Mouse (Mus musculus): ENCODE measurements at regions not wholly inside any gene's neighbourhood (a gene's known extent, or its start where the extent isn't known, plus 50 kb on each side); places are given as distances from the start of the nearest gene placed in this dataset.
"Not testable (repeated sequence)": the region's sequence is repeated elsewhere in the genome, so short reads cannot be mapped to it uniquely, and the experiment has no call there.

DNA sequence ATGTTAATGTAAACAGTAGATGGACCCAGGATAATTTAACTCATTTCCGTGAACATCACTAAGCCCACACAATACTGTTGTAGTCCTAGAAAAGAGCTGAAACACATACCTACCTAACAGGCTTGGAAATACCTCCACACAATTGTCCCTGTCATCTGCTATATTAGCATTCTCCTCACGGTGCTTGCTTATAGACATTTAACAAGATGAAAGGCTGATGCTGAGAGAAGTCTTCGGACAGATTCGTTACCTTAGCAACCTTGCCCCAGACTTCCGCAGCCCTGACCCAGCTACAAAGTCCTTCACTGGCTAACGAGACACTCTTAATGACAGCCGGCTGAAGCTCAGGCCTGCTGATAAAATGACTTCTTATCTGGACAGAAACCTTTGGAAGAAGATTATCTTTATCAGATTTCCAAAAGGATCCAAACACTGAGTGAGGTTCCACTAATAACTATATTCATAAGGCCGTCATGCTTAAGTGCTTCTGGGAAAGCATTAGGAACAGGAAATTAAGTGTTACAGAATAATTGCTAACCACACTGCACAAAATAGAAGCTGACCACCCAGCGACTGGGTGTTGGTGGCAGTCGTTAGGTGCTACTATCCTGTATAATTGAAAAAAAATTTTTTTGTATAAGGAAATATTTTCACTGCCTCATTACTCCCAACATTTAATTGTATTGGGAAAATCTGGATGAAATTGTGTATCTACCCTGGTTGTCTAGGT lies 267.0 kb upstream of the Tmpo start:
- DNase-seq: no peak

DNA sequence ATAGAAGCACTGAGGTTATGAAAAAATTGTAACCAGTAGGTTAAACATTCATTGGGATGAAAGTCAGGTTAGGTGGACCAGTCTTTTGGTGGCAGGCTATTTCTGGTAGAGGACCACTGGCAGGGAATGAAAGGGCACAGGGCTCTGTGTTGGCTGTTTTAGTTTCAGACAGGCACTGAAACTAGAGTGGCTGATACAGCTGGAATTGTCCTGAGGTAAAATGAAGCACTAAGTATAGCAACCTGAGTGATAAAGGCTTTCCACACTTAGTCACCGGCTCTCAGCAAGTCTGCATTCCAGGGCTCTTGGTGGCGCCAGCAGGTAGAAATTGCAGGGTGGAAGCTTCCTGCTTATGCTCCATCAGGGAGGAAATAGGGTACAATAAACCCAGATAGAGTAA lies 262.2 kb upstream of the Tmpo start:
- DNase-seq: no peak

GRCm38 (mm10) chr10:91440051-91440450 lies 258.9 kb upstream of the Tmpo start:
- no peak for DNase-seq

DNA sequence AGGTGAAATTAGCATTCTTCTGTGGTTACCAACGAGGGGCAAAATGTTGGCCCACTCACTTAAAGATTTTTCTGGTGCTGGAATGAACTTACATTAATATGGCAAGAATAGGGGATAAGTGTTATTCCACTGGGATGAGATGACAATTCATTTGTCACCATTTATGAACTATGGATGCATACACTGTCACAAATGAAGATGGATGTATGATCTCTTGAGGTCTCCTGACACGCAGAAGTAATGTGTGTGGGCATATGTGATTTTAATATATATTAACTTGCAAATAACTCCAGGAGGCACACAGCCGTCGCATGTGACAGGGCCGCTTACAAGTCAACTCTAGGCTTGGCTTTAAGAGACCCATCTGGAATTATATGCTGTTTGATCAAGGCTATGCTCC lies 256.8 kb upstream of the Tmpo start:
- no peak for DNase-seq

DNA sequence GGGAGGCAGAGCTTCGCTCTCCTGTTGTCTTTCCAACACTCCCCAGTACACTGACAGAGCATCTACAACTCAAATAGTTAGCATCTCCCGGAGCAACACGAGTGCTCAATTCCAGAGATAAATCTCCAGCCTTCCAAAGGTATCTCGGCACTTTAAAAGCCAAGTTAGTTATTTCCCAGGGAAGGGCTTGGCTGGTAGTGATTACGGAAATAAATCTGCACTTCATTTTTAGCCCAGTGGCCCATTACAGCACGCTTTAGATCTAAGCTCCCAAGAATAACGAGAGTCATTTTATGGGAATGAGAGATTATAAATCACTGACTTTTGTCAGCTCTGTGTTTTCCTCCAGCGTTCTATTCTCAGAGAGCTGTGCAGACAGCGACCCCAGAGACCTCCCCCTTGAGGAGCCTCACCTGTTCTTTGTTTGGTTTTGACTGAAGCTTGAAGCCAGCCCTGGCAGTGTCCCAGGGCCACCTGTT lies 255.0 kb upstream of the Tmpo start:
- DNase-seq: no peak

DNA sequence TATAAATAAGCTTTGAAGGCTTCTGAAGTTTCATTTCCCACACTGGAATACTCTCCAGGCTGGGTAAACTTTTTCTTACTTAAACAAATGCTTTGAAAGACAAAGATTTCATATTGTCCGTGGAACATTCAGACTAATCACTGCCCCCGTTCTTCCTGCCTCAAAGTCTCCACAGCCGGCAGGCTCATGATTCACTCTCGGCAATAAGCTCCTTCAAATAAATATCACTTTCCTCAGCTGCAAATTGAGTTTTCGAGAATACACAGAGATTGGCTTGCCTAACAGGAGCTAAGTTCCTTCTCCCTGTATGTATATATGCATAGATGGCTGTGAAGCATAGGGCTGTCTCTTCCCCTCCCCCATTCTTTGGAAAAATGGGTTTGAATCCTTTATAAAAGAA lies 249.2 kb upstream of the Tmpo start:
- DNase-seq: no peak

DNA sequence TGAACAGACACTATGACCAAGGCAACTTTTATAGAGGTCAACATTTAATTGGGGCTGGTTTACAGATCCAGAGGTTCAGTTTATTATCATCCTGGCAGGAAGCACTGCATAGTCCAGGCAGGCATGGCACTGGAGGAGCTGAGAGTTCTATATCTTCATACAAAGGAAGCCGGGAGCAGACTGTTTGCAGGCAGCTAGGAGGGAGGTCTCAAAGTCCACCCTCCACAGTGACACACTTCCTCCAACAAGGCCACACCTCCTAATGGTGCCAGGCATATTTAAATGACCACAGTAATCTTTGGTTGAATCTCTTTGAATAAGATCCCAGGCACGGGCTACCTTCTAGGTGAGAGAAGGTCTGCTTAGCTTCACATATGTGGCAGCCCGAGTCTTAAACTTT lies 245.5 kb upstream of the Tmpo start:
- DNase-seq: no peak

DNA sequence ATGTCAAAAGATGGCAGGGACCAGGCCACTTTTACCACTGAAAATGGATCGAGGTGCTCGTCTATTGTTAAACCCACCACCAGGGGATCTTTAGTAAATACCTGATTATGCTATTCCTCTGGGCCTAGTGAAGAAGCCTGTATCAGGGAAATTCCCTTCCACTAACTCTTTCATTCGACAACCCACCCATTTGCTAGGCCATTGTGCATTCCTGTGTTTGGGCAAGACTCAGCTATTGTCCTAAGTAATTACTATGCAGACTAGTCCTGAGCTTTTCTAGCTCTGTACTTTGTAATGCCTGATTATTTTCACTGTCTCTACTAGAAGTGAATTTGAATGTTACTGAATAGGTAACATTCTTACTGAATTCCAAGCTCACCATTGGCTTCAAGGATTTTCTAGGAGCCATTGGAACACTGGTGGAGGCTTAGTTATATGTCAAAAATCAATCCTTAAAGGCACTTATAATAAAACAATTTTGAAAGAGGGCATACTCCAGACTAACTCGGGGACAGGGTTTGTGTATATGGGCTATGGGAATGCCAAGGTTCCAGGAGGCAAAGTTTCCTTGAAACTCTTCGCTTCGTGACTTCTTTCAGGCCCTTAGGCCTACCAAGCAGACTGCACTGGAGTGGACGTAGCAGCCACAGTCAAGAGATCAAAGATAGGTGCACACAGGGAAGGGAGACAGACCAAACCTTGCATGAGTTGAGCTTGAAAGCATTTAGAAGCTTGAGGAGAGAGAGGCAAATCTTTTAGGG lies 244.7 kb upstream of the Tmpo start:
- DNase-seq: not testable (repeated sequence)

GRCm38 (mm10) chr10:91424786-91425185 lies 243.7 kb upstream of the Tmpo start:
- DNase-seq: no peak

DNA sequence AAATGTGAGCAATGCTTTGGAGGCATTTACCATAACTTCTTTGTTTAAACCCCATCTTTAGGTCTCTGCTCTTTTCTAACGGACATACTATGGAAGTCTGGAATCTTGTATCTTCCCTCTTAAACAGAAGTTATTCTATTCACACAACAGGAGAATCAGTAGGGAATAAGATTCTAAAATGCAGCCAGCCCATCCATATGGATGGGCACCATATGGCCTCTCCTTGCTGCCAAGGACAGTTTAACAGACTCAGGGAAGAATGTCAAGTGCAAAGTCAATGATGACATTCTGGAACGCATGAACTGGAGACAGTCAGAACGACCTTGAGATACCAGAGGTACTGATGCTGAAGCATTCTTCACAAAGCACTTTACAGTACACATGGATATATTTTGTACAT lies 206.1 kb upstream of the Tmpo start:
- no peak for DNase-seq

DNA sequence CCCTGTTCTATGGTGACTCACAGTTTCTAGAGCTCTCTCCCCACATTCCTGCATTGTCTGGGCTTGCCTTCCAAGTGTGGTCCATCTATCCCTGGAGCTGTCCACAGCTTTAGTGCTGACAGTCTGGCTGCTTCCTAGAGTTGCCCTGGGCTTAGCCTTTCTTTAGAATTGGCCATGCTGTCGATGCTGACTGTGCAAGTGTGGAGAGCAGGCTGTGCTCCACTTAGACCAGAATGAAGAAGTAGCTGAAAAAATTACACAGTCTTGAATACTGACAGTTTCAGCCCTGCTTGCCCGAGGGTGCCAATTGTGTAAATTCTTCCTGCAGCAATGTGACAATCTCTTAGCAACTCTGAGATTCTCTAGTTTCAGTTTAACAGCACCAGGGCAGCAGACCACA lies 203.3 kb upstream of the Tmpo start:
- no peak for DNase-seq

DNA sequence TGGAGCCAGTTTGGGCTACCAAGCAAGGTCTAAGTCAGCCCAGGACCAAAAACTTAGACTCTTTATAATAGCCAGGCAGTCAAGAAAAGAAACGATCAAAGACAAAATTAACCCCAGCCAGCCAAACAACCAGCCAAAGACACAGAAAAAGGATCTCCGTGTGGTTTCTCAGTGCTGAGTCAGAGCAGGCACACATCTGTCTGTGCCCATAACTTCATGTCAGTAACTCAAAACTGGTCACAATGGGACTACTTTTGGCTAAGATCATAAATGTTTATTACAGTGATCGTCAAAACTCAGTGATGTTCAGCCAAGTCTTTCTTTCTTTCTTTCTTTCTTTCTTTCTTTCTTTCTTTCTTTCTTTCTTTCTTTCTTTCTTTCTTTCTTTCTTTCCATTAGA lies 195.6 kb upstream of the Tmpo start:
- no peak for DNase-seq

DNA sequence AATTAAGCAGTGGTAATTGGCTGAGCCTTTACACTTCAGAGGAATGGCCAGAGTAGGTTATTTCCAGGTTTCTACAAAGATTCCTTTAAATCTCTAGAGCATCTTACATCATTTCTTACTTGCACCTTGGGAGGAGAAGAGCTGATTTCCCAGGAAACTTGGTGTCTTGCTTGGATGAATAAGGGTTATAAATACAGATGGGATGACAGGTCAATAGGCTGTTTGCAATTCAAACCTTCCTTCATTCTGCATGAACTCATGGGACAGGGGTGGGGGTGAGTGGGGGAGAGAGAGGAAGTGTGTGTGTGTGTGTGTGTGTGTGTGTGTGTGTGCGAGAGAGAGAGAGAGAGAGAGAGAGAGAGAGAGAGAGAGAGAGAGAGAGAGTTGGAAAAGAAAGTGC lies 186.4 kb upstream of the Tmpo start:
- no peak for DNase-seq

DNA sequence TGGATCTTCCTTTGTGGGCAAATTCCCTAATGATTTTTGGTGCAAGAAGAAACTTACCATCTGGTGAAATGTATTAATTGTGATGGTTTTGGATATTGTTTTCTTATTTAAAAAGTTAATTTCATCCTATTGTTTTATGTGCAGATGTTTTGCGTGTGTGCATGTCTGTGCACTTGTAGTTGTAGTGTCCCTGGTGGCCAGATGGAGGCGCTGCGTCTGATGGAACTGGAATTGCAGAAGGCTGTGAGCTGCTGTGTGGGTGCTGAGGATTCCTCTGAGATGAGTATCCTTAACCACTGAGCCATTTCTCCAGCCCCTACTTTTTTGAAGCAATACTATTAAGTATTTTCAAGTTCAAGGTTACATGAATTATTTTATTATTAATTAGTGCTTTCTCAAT lies 181.5 kb upstream of the Tmpo start:
- no peak for DNase-seq

DNA sequence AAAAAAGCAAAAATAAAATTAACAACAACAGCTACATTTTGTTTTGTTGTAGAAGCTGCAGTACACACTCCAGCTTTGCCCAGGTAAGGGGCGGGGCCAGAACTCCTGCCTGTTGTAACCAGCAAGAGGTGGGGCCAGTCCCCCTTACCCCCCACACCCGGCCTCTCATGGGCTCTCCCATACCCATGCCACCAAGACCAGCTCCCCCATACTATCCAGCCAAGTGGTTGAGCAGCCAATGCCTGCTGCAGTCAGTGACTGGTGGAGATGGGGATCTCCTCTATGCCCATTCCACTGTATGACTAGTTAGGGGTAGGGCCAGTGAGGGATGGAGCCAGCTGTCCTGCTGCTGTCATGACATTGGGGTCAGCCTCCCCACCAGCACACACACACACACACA lies 180.5 kb upstream of the Tmpo start:
- no peak for DNase-seq

- no peak for DNase-seq
Measured at GRCm38 (mm10) chr10:91345465-91345864, 164.3 kb upstream of the Tmpo start.

DNA sequence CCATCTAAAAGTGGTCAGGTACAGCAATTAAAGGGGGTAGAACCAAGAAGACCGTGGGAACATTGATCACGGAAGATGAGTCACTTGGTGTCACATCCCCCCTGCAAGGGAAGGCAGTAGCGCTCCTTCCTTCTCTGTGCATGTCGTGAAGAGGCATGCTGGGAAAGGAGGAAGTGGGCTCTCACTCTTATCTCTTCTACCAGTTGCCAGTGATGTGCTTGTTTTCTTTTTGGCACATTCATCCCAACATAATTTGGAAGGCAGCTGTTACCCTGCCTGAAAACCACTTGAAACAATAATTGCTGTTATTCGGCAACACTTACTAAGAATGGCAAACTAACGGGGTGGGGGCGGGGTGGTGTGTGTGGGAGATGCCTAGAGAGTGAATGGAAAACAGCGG lies 161.0 kb upstream of the Tmpo start:
- DNase-seq: no peak

DNA sequence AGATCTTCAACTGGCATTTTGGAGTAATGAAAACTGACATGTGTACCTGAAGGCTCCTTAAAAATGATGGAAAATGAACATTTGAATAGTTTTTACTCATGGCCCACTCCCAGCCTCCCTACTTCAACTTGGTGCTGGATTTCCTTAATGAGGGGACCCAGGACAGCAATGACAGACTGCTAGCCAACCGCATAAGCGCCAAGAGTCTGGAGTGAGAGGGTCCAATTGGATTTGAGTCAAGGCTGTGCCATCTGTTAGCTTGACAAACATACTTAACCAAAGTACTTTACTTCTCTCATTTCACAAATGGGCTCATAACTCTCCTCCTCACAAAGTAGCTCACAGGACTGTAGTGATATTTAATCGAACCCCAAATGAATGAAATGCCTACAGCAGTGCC lies 158.2 kb upstream of the Tmpo start:
- no peak for DNase-seq

DNA sequence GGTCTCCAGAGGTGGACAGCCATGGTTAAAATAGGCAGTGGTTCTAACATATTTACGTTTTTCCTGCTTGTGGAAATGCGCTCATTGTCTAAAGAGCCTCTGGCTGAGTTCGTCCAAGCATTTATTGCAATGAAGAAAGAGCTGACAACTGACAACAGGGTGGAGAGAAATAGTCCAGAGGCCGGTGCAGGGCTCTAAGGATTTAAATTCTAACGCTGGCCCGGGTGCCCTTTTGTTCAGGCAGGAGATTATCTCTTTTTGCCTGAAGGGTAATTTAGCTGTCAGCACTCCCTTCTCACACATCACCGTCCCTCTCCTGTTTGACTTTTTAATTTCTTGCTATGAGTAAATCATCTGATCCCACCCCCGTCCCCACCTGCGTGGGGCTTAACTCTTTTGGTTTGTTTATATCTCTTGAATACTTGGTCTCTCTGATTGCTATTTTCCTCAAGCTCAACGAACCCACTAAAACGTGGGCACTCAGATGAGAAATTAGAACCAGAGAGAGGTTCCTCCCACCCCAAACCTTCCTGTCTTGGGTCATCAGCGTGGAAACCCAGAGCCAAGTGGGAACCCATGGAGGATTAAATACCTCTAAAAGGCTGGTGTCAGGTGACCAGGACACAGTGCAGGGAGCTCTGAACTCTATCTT lies 145.7 kb upstream of the Tmpo start:
- no peak for DNase-seq

DNA sequence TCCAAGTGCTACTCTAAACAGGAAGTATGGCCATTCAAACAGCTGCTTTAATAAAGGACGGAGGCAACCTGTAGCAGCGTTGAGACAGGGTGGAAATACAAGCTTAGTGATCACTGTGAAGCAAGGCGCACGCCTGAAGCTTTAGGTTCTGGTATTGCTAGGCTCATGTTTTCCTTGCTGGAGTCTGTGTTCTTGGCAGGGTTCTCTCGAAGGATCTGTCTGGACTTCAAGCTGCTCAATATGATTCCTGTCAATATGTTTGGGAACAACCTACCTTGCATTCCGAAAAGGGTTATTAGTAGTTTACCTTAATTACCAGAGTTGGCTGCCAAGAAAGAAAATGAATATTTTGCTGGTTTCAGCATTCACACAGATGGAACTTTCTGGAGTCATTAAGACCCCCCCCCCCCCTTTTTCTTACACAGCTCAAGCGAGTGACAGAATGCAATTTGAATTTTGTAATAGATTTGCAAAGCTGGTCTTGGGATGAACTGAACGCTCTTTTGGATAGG lies 145.1 kb upstream of the Tmpo start:
- DNase-seq: no peak

DNA sequence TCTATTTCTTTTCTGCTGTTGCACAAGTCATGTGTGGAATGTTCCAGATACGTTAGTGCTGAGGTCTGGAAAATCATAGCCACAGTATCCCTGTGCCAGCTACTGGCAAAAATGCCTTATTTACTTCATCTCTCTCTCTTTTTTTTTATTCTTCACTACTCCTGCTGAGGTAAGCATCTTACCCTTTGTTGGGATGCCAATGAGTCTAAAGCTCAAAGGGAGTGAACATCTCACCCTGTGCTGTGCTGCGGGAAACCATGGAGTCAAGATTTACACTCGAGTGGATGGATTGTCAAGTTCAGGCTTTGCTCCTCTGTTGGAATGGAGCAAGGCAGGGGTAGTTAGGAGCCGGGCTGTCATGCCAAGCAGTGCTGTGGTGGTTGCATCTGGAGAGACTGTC lies 140.1 kb upstream of the Tmpo start:
- no peak for DNase-seq

DNA sequence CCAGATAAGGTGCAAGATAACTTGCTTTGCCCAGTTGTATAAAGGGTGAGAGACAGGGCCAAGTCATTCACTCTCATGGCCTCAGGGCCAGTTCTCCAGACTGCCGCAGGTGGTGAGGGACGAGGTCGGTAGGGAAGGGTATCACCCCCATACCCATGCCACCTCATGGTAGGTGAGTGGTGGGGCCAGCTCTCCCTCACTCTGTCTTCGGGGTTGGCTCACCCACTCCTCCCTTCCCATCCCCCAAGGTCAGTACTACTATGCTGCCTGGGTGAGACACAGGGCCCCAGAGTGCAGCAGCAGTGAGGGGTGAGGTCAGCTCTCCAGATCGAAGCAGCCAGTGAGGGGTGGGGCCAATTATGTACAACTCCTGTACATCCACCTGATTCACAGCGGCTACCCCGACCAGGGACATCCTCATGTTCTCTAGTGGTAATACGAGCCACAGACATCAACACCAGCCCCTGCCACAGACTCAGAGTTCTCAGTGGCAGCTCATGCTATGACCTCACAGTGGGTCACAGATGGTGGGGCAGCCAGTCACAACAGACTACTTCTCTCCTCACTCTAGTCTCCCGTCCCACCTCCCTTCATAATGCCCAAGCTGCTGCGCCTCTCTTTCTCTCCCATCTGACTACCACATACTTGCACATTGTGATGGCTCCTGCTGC lies 138.5 kb upstream of the Tmpo start:
- DNase-seq: no peak

DNA sequence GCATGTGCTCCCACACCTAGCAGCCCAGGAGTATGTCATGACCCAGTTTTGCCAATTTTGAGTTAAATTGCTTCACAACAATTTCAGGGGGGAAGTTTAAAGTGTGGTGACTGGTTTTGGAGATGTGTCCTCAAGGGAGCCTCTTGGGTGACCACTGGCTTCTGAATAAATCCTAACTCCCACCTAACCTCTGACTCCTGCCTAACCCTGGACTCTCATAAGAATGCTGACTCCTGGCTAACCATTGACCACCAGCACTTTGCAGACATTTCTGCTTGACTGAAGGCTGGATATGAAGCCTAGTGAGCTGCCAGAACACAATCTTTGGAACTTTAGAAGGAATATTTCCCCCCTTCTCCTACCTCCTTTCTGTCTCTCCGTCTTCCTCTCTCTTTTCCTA lies 133.3 kb upstream of the Tmpo start:
- no peak for DNase-seq

Measured in gastrocnemius, postnatal 25 days (tissue).